Mouse (Mus musculus) retina, adult 2 months (tissue): ENCODE measurements around the gene Tnik.

Experiments
- DNase-seq: peaks from one replicate; pipeline ENCODE4 v3.0.0-alpha.2; 2012; ENCODE audit warnings: low read depth, low spot score

Tnik gene

GRCm38 (mm10) chr3:28467148-28467754 lies 204.2 kb downstream of the Tnik start:
- no peak for DNase-seq

GRCm38 (mm10) chr3:28467871-28468285 lies 204.9 kb downstream of the Tnik start:
- no peak for DNase-seq

GRCm38 (mm10) chr3:28473439-28473838 lies 210.4 kb downstream of the Tnik start:
- no peak for DNase-seq

GRCm38 (mm10) chr3:28477373-28477772 lies 214.4 kb downstream of the Tnik start:
- no peak for DNase-seq

GRCm38 (mm10) chr3:28485716-28486115 lies 222.7 kb downstream of the Tnik start:
- no peak for DNase-seq

GRCm38 (mm10) chr3:28487418-28487817 lies 224.4 kb downstream of the Tnik start:
- no peak for DNase-seq

GRCm38 (mm10) chr3:28491085-28492041 lies 228.3 kb downstream of the Tnik start:
- DNase-seq: no peak

- no peak for DNase-seq
Measured at GRCm38 (mm10) chr3:28496806-28497502, 233.9 kb downstream of the Tnik start.

GRCm38 (mm10) chr3:28497503-28497857 lies 234.5 kb downstream of the Tnik start:
- DNase-seq: no peak

- no peak for DNase-seq
Measured at GRCm38 (mm10) chr3:28502697-28503096, 239.7 kb downstream of the Tnik start.

- no peak for DNase-seq
Measured at GRCm38 (mm10) chr3:28509337-28509935, 246.4 kb downstream of the Tnik start.

GRCm38 (mm10) chr3:28523004-28523482 lies 260.0 kb downstream of the Tnik start:
- DNase-seq: peak; percentile 6

GRCm38 (mm10) chr3:28523541-28524165 lies 260.6 kb downstream of the Tnik start:
- no peak for DNase-seq

GRCm38 (mm10) chr3:28524562-28524961 lies 261.5 kb downstream of the Tnik start:
- DNase-seq: no peak

- no peak for DNase-seq
Measured at GRCm38 (mm10) chr3:28526671-28527070, 263.7 kb downstream of the Tnik start.

GRCm38 (mm10) chr3:28527231-28527630 lies 264.2 kb downstream of the Tnik start:
- DNase-seq: no peak

GRCm38 (mm10) chr3:28529548-28529947 lies 266.5 kb downstream of the Tnik start:
- DNase-seq: no peak

GRCm38 (mm10) chr3:28531294-28531956 lies 268.4 kb downstream of the Tnik start:
- DNase-seq: no peak

GRCm38 (mm10) chr3:28532666-28533065 lies 269.7 kb downstream of the Tnik start:
- no peak for DNase-seq

GRCm38 (mm10) chr3:28540121-28540520 lies 277.1 kb downstream of the Tnik start:
- DNase-seq: no peak

GRCm38 (mm10) chr3:28542941-28543340 lies 279.9 kb downstream of the Tnik start:
- no peak for DNase-seq
